Mouse (Mus musculus) hindbrain, embryonic 12.5 days (tissue): ENCODE measurements around the gene Ccdc69. TPM values are rescaled to one million over a fixed set of nuclear protein-coding genes. Genes with fewer than 3 reads are reported as not detected.

Experiments
- ATAC-seq: fragments of 200-750 bp; cut with Nextera tagmentation; 2 replicates; pipeline ENCODE4 v1.8.0; 2017; ENCODE audit warnings: moderate TSS enrichment; ENCODE audit not compliant: low FRiP score
- H3K27ac ChIP-seq: fragments of 300-500 bp; sonication (generic); 2 replicates; pipeline ENCODE4 v1.5.1; 2016; ENCODE audit warnings: mild to moderate bottlenecking
- H3K27me3 ChIP-seq: fragments of 300-500 bp; sonication (generic); 2 replicates; pipeline ENCODE4 v1.6.1; 2016; ENCODE audit warnings: mild to moderate bottlenecking
- H3K36me3 ChIP-seq: fragments of 300-500 bp; sonication (generic); 2 replicates; pipeline ENCODE4 v1.6.1; 2016; ENCODE audit warnings: mild to moderate bottlenecking
- H3K4me1 ChIP-seq: fragments of 300-500 bp; sonication (generic); 2 replicates; pipeline ENCODE4 v1.6.1; 2016
- H3K4me2 ChIP-seq: fragments of 300-500 bp; sonication (generic); replicated peaks from 2 replicates; pipeline ENCODE4 v1.6.1; 2016; ENCODE audit warnings: mild to moderate bottlenecking
- H3K4me3 ChIP-seq: fragments of 300-500 bp; sonication (generic); 2 replicates; pipeline ENCODE4 v1.5.1; 2016; ENCODE audit warnings: mild to moderate bottlenecking
- H3K9ac ChIP-seq: fragments of 300-500 bp; sonication (generic); 2 replicates; pipeline ENCODE4 v1.6.1; 2016; ENCODE audit warnings: mild to moderate bottlenecking, moderate library complexity
- H3K9me3 ChIP-seq: fragments of 300-500 bp; sonication (generic); replicated peaks from 2 replicates; pipeline ENCODE4 v1.6.1; 2016; ENCODE audit warnings: mild to moderate bottlenecking
- WGBS: fragments of 180-500 bp; shearing (Covaris S2); methylation state at CpG from one replicate; pipeline ENCODE4 v1.1.7; 2016; 5-methylcytosine and 5-hydroxymethylcytosine counted together
- polyA plus RNA-seq: library from polyadenylated mRNA; unstranded; fragments of >200 nt; fragmentation: Nextera tagmentation; extraction: Ambion mirVana; gene quantifications from 2 replicates; pipeline ENCODE4 v1.2.1, GENCODE M21; 2016

The Ccdc69 gene
- polyA plus RNA-seq, 1 experiment from 2014 or later: 0.49 TPM

- no peak overlapping the region for H3K4me2 ChIP-seq
- H3K4me3 ChIP-seq: no peak overlapping the region
- no peaks in the 10 kb centered on the region for H3K4me1 ChIP-seq
- 63% methylated on average over 4 of the region's 4 CpGs for WGBS
- no peak overlapping the region for H3K9ac ChIP-seq
- no peaks in the 10 kb centered on the region for H3K36me3 ChIP-seq
- H3K9me3 ChIP-seq: no peaks in the 10 kb centered on the region
- H3K27ac ChIP-seq: no peak overlapping the region
- ATAC-seq: no peak
- no peaks in the 10 kb centered on the region for H3K27me3 ChIP-seq
These were observed 11.0 kb downstream of the Ccdc69 start for GRCm38 (mm10) chr11:55066921-55067320.

- WGBS: 53% methylated on average over 5 of the region's 5 CpGs
- Histone ChIP-seq H3K4me1 (no peaks in the 10 kb centered on the region), H3K4me3 (no peak overlapping the region), H3K27me3 (no peaks in the 10 kb centered on the region), H3K4me2 (no peak overlapping the region), H3K27ac (no peak overlapping the region), H3K9me3 (no peaks in the 10 kb centered on the region), H3K36me3 (no peaks in the 10 kb centered on the region), H3K9ac (no peak overlapping the region)
- ATAC-seq: no peak
These were observed 15.1 kb downstream of the Ccdc69 start for GRCm38 (mm10) chr11:55062856-55063255.

GRCm38 (mm10) chr11:55060802-55061201 is 17.1 kb downstream of the Ccdc69 start:
- H3K27ac ChIP-seq: no peak overlapping the region
- WGBS: 94% methylated on average over 5 of the region's 5 CpGs
- no peak for ATAC-seq
- no peaks in the 10 kb centered on the region for H3K4me1 ChIP-seq
- H3K36me3 ChIP-seq: no peaks in the 10 kb centered on the region
- H3K4me3 ChIP-seq: no peak overlapping the region
- no peaks in the 10 kb centered on the region for H3K9me3 ChIP-seq
- H3K9ac ChIP-seq: no peak overlapping the region
- H3K4me2 ChIP-seq: no peak overlapping the region
- no peaks in the 10 kb centered on the region for H3K27me3 ChIP-seq

GRCm38 (mm10) chr11:55057511-55057910 is 20.4 kb downstream of the Ccdc69 start:
- Histone ChIP-seq H3K27ac (no peak overlapping the region), H3K4me2 (no peak overlapping the region), H3K4me1 (no peaks in the 10 kb centered on the region), H3K4me3 (no peak overlapping the region), H3K27me3 (no peaks in the 10 kb centered on the region), H3K9me3 (no peaks in the 10 kb centered on the region), H3K36me3 (no peaks in the 10 kb centered on the region), H3K9ac (no peak overlapping the region)
- 86% methylated on average over 3 of the region's 3 CpGs for WGBS
- no peak for ATAC-seq

- H3K27ac ChIP-seq: no peak overlapping the region
- no peaks in the 10 kb centered on the region for H3K4me1 ChIP-seq
- no peak overlapping the region for H3K4me2 ChIP-seq
- H3K4me3 ChIP-seq: no peak overlapping the region
- no peaks in the 10 kb centered on the region for H3K9me3 ChIP-seq
- WGBS: 82% methylated on average over 7 of the region's 7 CpGs
- no peak overlapping the region for H3K9ac ChIP-seq
- H3K36me3 ChIP-seq: no peaks in the 10 kb centered on the region
- ATAC-seq: no peak
- no peaks in the 10 kb centered on the region for H3K27me3 ChIP-seq
These were observed 27.0 kb downstream of the Ccdc69 start for GRCm38 (mm10) chr11:55050837-55051510.

GRCm38 (mm10) chr11:55046600-55046999 is 31.3 kb downstream of the Ccdc69 start:
- Histone ChIP-seq H3K4me2 (no peak overlapping the region), H3K27ac (no peak overlapping the region), H3K27me3 (no peaks in the 10 kb centered on the region), H3K4me3 (no peak overlapping the region), H3K9ac (no peak overlapping the region), H3K9me3 (no peaks in the 10 kb centered on the region), H3K4me1 (no peaks in the 10 kb centered on the region), H3K36me3 (no peaks in the 10 kb centered on the region)
- WGBS: 62% methylated on average over 5 of the region's 5 CpGs
- no peak for ATAC-seq

- H3K4me3 ChIP-seq: no peak overlapping the region
- WGBS: 74% methylated on average over 4 of the region's 4 CpGs
- no peak overlapping the region for H3K27ac ChIP-seq
- H3K4me1 ChIP-seq: no peaks in the 10 kb centered on the region
- no peak for ATAC-seq
- H3K27me3 ChIP-seq: no peaks in the 10 kb centered on the region
- no peaks in the 10 kb centered on the region for H3K36me3 ChIP-seq
- no peak overlapping the region for H3K4me2 ChIP-seq
- H3K9me3 ChIP-seq: no peaks in the 10 kb centered on the region
- no peak overlapping the region for H3K9ac ChIP-seq
These were observed 36.6 kb downstream of the Ccdc69 start for GRCm38 (mm10) chr11:55041348-55041747.

- Histone ChIP-seq H3K9ac (no peak overlapping the region), H3K4me2 (no peak overlapping the region), H3K4me1 (no peaks in the 10 kb centered on the region), H3K27me3 (peaks cover 9% of the 10 kb centered on the region), H3K27ac (no peak overlapping the region), H3K9me3 (no peaks in the 10 kb centered on the region), H3K4me3 (no peak overlapping the region), H3K36me3 (no peaks in the 10 kb centered on the region)
- no peak for ATAC-seq
- WGBS: 8% methylated on average over 9 of the region's 9 CpGs
These were observed 38.3 kb downstream of the Ccdc69 start for GRCm38 (mm10) chr11:55039591-55039990.

- Histone ChIP-seq H3K4me2 (no peak overlapping the region), H3K4me1 (peaks cover 18% of the 10 kb centered on the region), H3K9me3 (no peaks in the 10 kb centered on the region), H3K4me3 (no peak overlapping the region), H3K27me3 (peaks cover 28% of the 10 kb centered on the region), H3K36me3 (no peaks in the 10 kb centered on the region), H3K27ac (no peak overlapping the region), H3K9ac (no peak overlapping the region)
- no peak for ATAC-seq
- WGBS: 42% methylated on average over 3 of the region's 3 CpGs
These were observed 41.3 kb downstream of the Ccdc69 start for GRCm38 (mm10) chr11:55036601-55037000.

- H3K9ac ChIP-seq: peak within 1 kb of the TSS; percentile 69
- under 1% methylated on average over 41 of the region's 41 CpGs for WGBS
- H3K36me3 ChIP-seq: no peaks in the 10 kb centered on the region
- ATAC-seq: peak; percentile 88
- H3K9me3 ChIP-seq: no peaks in the 10 kb centered on the region
- peak within 1 kb of the TSS; percentile 93 for H3K4me2 ChIP-seq
- peaks cover 28% of the 10 kb centered on the region for H3K27me3 ChIP-seq
- H3K4me1 ChIP-seq: peaks cover 25% of the 10 kb centered on the region
- H3K27ac ChIP-seq: no peak within 1 kb of the TSS
- peak within 1 kb of the TSS; percentile 55 for H3K4me3 ChIP-seq
These were observed 44.8 kb downstream of the Ccdc69 start, which contains the start of gene Anxa6 for GRCm38 (mm10) chr11:55033040-55033660. TSS of gene Anxa6 (minus strand) at chr11:55033445.

GRCm38 (mm10) chr11:55032286-55032685 is 45.6 kb downstream of the Ccdc69 start:
- Histone ChIP-seq H3K9me3 (no peaks in the 10 kb centered on the region), H3K36me3 (no peaks in the 10 kb centered on the region), H3K9ac (peak overlapping the region; percentile 69; the same call in 1 of the 2 replicates), H3K27me3 (peaks cover 28% of the 10 kb centered on the region), H3K4me3 (peak overlapping the region; percentile 55), H3K4me2 (peak overlapping the region; percentile 93), H3K4me1 (peaks cover 29% of the 10 kb centered on the region), H3K27ac (no peak overlapping the region)
- no peak for ATAC-seq
- WGBS: 35% methylated on average over 5 of the region's 5 CpGs

GRCm38 (mm10) chr11:55031991-55032280 is 46.0 kb downstream of the Ccdc69 start:
- Histone ChIP-seq H3K27me3 (peaks cover 28% of the 10 kb centered on the region), H3K9me3 (no peaks in the 10 kb centered on the region), H3K4me3 (peak overlapping the region; percentile 55), H3K27ac (no peak overlapping the region; the same call in 1 of the 2 replicates), H3K4me2 (peak overlapping the region; percentile 93), H3K36me3 (no peaks in the 10 kb centered on the region), H3K9ac (peak overlapping the region; percentile 23; the same call in 1 of the 2 replicates), H3K4me1 (peaks cover 29% of the 10 kb centered on the region)
- ATAC-seq: no peak
- WGBS: 0% methylated on average over 1 of the region's 4 CpGs
